In the genomic region with DNA sequence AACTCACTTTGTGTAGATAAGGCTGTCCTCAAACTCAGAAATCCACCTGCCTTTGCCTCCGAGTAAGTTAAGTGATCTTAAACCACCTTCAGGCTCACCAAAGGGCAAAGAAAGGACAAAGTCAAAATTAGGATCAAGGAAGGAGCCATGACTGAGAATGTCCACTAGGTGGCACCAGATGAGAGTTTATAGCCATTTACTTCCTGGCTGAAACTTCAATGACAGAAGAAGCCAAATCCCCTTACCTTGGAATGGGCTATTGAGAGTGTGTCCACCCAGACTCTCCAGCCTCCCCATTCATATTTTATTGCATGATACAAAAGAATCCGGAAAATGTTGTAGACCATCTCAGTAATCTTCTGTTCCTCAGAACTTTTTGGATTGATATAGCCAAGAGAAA, we compare ENCODE assay signal across 9 mouse cellular contexts.
DNase-seq lines count a peak whose midpoint lies in the region; ATAC-seq and TF ChIP-seq lines count a peak whose summit lies in the region.
"Had no signal": no experiment of that assay in that cellular context is flagged by ENCODE, and none has a peak within 500 bp of the region (broad histone marks: within the 10 kb centered on the region; RNA-seq: fewer than 3 reads in every experiment).

No protein-coding gene starts in this region.

- intact Hi-C loops in left cerebral cortex, postnatal 4 days (cut with DNase I), result no loop called here

- H3K9me3 ChIP-seq in liver, embryonic 11.5 days (ENCODE audit: control insufficient read depth, low read length), result no peaks in the 10 kb centered on the region
- no peaks in the 10 kb centered on the region for H3K9me3 ChIP-seq in neural tube, embryonic 12.5 days
- H3K9me3 ChIP-seq: neural tube, embryonic 13.5 days had no signal

- no peak overlapping the region for H3K4me3 ChIP-seq in liver, adult 2 months (ENCODE audit: insufficient read depth, low read depth, low read length)
- H3K4me3 ChIP-seq in liver, embryonic 11.5 days (ENCODE audit: low read depth, low read length), result no peak overlapping the region
- no peak overlapping the region for H3K4me3 ChIP-seq in neural tube, embryonic 12.5 days
- H3K4me3 ChIP-seq: neural tube, embryonic 13.5 days had no signal

- no peak for ATAC-seq in liver, embryonic 11.5 days (replicated peaks; ENCODE audit: low FRiP score)
- ATAC-seq in neural tube, embryonic 12.5 days (ENCODE audit: low FRiP score, low read depth), result 0 out of 2 replicates have a peak, but pooled peaks have one; percentile 37

- no peaks in the 10 kb centered on the region for H3K27me3 ChIP-seq in liver, adult 2 months (ENCODE audit: control insufficient read depth, insufficient read depth, low read length)
- H3K27me3 ChIP-seq in liver, embryonic 11.5 days (replicated peaks; ENCODE audit: control insufficient read depth, insufficient read depth, low read length), result no peaks in the 10 kb centered on the region
- no peaks in the 10 kb centered on the region for H3K27me3 ChIP-seq in neural tube, embryonic 12.5 days (replicated peaks)
- H3K27me3 ChIP-seq: neural tube, embryonic 13.5 days had no signal

- 11% methylated on average over 2 of the region's 2 CpGs for WGBS in liver, adult 2 months
- 18% methylated on average over 2 of the region's 2 CpGs for WGBS in liver, embryonic 11.5 days
- WGBS in neural tube, embryonic 12.5 days, result 21% methylated on average over 2 of the region's 2 CpGs

- H3K36me3 ChIP-seq in liver, adult 2 months (ENCODE audit: control insufficient read depth, insufficient read depth, low read length), result no peaks in the 10 kb centered on the region
- no peaks in the 10 kb centered on the region for H3K36me3 ChIP-seq in liver, embryonic 11.5 days (ENCODE audit: control insufficient read depth, insufficient read depth, low read length)
- H3K36me3 ChIP-seq in neural tube, embryonic 12.5 days, result peaks cover 24% of the 10 kb centered on the region

- peak; percentile 29 for DNase-seq in liver, adult 2 months (ENCODE audit: extremely low read depth, low read depth, low spot score)
- DNase-seq in liver, embryonic 11.5 days (ENCODE audit: low spot score), result no peak
- peak; percentile 74 for DNase-seq in NIH3T3 (ENCODE audit: low read depth)
- DNase-seq in cerebellum, adult 18-20 months, result peak; percentile 31 to 51
- peak; percentile 72 for DNase-seq in forelimb bud, embryonic 11.5 days (ENCODE audit: low read depth, low spot score)
- peak; percentile 21 for DNase-seq in left cerebral cortex, postnatal 4 days
- DNase-seq in spleen, postnatal 36 days (ENCODE audit: low spot score in 2 of 2), result no peak

- no peaks in the 10 kb centered on the region for H3K4me1 ChIP-seq in liver, adult 2 months (ENCODE audit: control insufficient read depth, insufficient read depth, low read length)
- H3K4me1 ChIP-seq in liver, embryonic 11.5 days (replicated peaks; ENCODE audit: control insufficient read depth, insufficient read depth, low read length), result no peaks in the 10 kb centered on the region
- H3K4me1 ChIP-seq in neural tube, embryonic 12.5 days, result no peaks in the 10 kb centered on the region
- H3K4me1 ChIP-seq: neural tube, embryonic 13.5 days had no signal

- TF ChIP-seq CTCF in liver, adult 2 months (IDR thresholded peaks at IDR 0.05; ENCODE audit: low read depth, low read length), result peak; percentile 64

- no peak overlapping the region for H3K4me2 ChIP-seq in liver, embryonic 11.5 days
- H3K4me2 ChIP-seq in neural tube, embryonic 12.5 days (replicated peaks), result no peak overlapping the region
- H3K4me2 ChIP-seq: neural tube, embryonic 13.5 days had no signal

- no peak overlapping the region for H3K27ac ChIP-seq in liver, adult 2 months (replicated peaks; ENCODE audit: insufficient read depth, low read depth, low read length)
- no peak overlapping the region for H3K27ac ChIP-seq in liver, embryonic 11.5 days (ENCODE audit: low read depth, low read length)
- no peak overlapping the region for H3K27ac ChIP-seq in neural tube, embryonic 12.5 days
- H3K27ac ChIP-seq: neural tube, embryonic 13.5 days had no signal

- TF ChIP-seq POLR2A in liver, adult 2 months (IDR thresholded peaks at IDR 0.05; ENCODE audit: extremely low read depth, insufficient read depth, low read length), result no peak

- no peaks in the 10 kb centered on the region for H3K79me2 ChIP-seq in liver, adult 2 months (ENCODE audit: control insufficient read depth, insufficient read depth, low read length)

- no peak overlapping the region for H3K9ac ChIP-seq in liver, adult 2 months (ENCODE audit: low read depth, low read length)
- no peak overlapping the region for H3K9ac ChIP-seq in liver, embryonic 11.5 days (ENCODE audit: low read depth, low read length)
- H3K9ac ChIP-seq in neural tube, embryonic 12.5 days, result no peak overlapping the region
- H3K9ac ChIP-seq: neural tube, embryonic 13.5 days had no signal

Comparison
In these comparisons a context has a peak if more than half of its experiments do, and no peak if none do; other contexts are left out.
1. DNase-seq: peak in liver, adult 2 months (single experiment), NIH3T3 (single experiment), cerebellum, adult 18-20 months (2 of 2), forelimb bud, embryonic 11.5 days (single experiment) and left cerebral cortex, postnatal 4 days (single experiment); none in liver, embryonic 11.5 days (single experiment) and spleen, postnatal 36 days (0 of 2).